Mouse (Mus musculus) thymus, adult 2 months (tissue): Measurements from ENCODE around the gene Kcnt2. TPM values are rescaled to one million over a fixed set of nuclear protein-coding genes. Genes with fewer than 3 reads are reported as not detected.

Experiments used
- DNase-seq: peaks from one replicate; pipeline ENCODE4 v3.0.0; 2021
- H3K27ac ChIP-seq: fragments of 200-500 bp; 2 replicates; pipeline ENCODE4 v1.5.1; 2012; ENCODE audit warnings: low read length, control low read depth; ENCODE audit not compliant: control insufficient read depth, insufficient read depth
- H3K27me3 ChIP-seq: fragments of 200-500 bp; 2 replicates; pipeline ENCODE4 v1.6.1; 2012; ENCODE audit warnings: mild to moderate bottlenecking, low read length, moderate library complexity, mixed read lengths; ENCODE audit not compliant: control insufficient read depth, insufficient read depth
- H3K36me3 ChIP-seq: fragments of 200-500 bp; 2 replicates; pipeline ENCODE4 v1.6.1; 2012; ENCODE audit warnings: mild to moderate bottlenecking, low read length, moderate library complexity; ENCODE audit not compliant: control insufficient read depth, insufficient read depth
- H3K4me1 ChIP-seq: fragments of 200-500 bp; replicated peaks from 2 replicates; pipeline ENCODE4 v1.6.1; 2012; ENCODE audit warnings: low read length; ENCODE audit not compliant: control insufficient read depth, insufficient read depth
- H3K4me3 ChIP-seq: fragments of 200-500 bp; 2 replicates; pipeline ENCODE4 v1.5.1; 2012; ENCODE audit warnings: mild to moderate bottlenecking, low read length, control low read depth, moderate library complexity; ENCODE audit not compliant: control insufficient read depth, insufficient read depth
- CTCF ChIP-seq: fragments of 200-500 bp; IDR thresholded peaks from 2 replicates; pipeline ENCODE4 v1.5.1; 2012; ENCODE audit warnings: mild to moderate bottlenecking, control low read depth, low read length, moderate library complexity, borderline replicate concordance; ENCODE audit not compliant: control insufficient read depth, poor library complexity, insufficient read depth; ENCODE audit errors: extremely low read depth
- POLR2A ChIP-seq: fragments of 200-500 bp; IDR thresholded peaks from 2 replicates; pipeline ENCODE4 v1.6.1; 2012; ENCODE audit warnings: mild to moderate bottlenecking, low read length, control low read depth, moderate library complexity; ENCODE audit not compliant: control insufficient read depth, poor library complexity, insufficient read depth; ENCODE audit errors: extremely low read depth
- WGBS: fragments of 180-500 bp; shearing (Covaris S2); methylation state at CpG from one replicate; pipeline ENCODE4 v1.1.7; 2018; 5-methylcytosine and 5-hydroxymethylcytosine counted together
- polyA plus RNA-seq: library from polyadenylated mRNA; depleted of rRNA; stranded (reverse); fragments of >200 nt; gene quantifications from 2 replicates; pipeline ENCODE4 v1.2.3, GENCODE M21; 2012; rRNA removed

Gene Kcnt2
- 0.03 and 0.05 TPM in 2 replicates for polyA plus RNA-seq

DNA sequence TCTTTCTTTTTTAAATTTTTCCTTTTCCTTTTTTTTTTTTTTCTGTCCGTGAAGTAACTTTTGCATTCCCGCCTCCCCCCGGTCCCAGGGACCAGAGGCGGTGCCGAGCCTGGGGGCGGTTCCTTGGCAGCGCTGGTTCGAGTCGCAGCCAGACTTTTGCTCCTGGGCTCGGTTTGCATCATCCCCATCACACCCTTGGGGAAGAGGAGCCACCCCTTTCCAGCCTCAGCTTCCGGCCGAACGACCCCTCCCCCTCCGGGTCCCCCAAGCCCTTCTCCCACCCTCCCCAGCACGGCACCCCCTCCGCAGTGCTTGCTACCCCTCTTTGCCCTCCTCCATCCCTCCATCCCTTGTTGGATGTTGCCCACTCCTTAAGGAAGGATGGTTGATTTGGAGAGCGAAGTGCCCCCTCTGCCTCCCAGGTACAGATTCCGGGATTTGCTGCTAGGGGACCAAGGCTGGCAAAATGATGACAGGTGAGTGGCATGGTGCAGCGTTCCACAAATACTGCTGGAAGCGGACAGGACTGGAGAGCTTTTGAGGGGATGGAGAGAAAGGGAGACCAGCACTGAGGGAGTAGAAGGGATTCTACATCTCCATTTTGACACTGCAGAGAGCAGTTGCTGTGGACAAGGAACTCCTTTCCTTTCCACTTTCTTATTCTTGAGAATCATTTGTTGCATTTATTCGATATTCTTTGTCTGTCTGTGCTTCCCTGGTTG lies at the start of gene Kcnt2:
Gene Kcnt2, plus strand, starts transcription at position 283 of the 722 bp plus-strand sequence.
- Histone ChIP-seq H3K36me3 (no peaks in the 10 kb centered on the region), H3K27me3 (no peaks in the 10 kb centered on the region), H3K4me1 (no peaks in the 10 kb centered on the region), H3K4me3 (no peak within 1 kb of the TSS), H3K27ac (no peak within 1 kb of the TSS; the same call in 1 of the 2 replicates)
- no peak for TF ChIP-seq CTCF
- TF ChIP-seq POLR2A, result no peak
- 5% methylated on average over 21 of the region's 21 CpGs for WGBS
- no peak for DNase-seq

DNA sequence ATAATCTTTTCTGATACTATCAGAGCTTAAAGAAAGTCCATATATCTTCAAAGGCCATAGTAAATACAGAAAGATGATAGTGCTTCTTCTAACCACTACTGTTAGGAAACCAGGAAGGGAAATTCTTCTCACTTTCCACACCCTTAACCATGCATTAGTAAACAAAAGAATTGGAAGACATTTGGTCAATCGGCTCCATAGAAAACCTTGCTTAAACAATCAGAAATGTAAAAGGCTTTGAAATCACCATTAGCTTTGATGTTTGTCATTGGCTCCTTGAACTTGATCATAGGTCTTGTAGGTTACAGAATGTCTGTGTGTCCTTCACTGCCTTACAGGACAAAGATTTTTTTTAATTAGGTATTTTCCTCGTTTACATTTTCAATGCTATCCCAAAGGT lies 40.6 kb upstream of the Kcnt2 start:
- no peak overlapping the region for H3K4me3 ChIP-seq
- DNase-seq, result no peak
- H3K27ac ChIP-seq, result no peak overlapping the region

DNA sequence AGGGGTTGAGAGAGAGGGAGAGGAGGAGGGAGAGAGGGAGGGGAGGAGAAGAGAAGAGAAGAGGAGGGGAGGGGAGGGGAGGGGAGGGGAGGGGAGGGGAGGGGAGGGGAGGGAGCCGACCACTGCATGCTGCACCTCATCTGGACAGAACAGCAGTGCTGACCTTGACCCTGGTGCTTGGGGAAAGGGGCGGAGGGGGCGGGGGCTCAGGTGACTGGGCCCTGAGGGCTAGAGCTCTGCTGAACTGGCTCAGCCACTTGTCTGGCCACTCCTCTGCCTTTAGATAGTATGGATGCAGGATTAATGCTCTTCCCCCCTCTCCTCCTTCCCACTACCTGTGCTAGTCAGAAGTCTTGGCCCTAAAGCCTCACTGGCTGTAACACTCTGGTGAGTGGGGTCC lies 20.7 kb upstream of the Kcnt2 start:
- TF ChIP-seq CTCF, result no peak
- 68% methylated on average over 3 of the region's 3 CpGs for WGBS
- no peak overlapping the region for H3K4me3 ChIP-seq

More for the DNA sequence above, 40.6 kb upstream of the Kcnt2 start:
- no peaks in the 10 kb centered on the region for H3K27me3 ChIP-seq
- H3K36me3 ChIP-seq, result no peaks in the 10 kb centered on the region
- H3K4me1 ChIP-seq, result no peaks in the 10 kb centered on the region
- WGBS, result 70% methylated on average over 2 of the region's 2 CpGs
- TF ChIP-seq CTCF (no peak), POLR2A (no peak)

DNA sequence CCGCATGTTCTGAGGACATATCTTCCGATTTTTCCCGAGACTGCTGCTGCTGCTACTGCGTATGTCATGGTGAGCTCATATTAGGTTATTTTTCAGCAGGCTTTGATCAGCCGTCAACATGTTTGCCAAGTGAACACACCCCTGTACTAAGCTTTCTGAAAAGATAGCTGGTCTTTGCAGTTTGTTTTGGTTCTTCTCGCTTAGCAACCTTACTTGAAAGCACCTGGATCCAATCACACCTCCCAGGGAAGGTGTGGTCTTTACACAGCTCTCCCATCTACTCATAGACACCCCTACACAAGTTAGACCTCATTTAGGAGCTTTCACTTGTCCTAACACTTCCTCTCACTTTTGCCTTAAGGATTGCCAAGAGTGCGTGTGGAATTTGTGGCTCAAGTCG lies 19.3 kb upstream of the Kcnt2 start:
- Histone ChIP-seq H3K27me3 (no peaks in the 10 kb centered on the region), H3K4me1 (no peaks in the 10 kb centered on the region), H3K27ac (no peak overlapping the region), H3K4me3 (no peak overlapping the region), H3K36me3 (no peaks in the 10 kb centered on the region)
- no peak for DNase-seq
- WGBS, result 85% methylated on average over 8 of the region's 8 CpGs
- TF ChIP-seq CTCF, result no peak
- no peak for TF ChIP-seq POLR2A

More for the DNA sequence above, 20.7 kb upstream of the Kcnt2 start:
- H3K27ac ChIP-seq, result no peak overlapping the region
- H3K4me1 ChIP-seq, result no peaks in the 10 kb centered on the region
- no peaks in the 10 kb centered on the region for H3K27me3 ChIP-seq
- DNase-seq, result no peak
- H3K36me3 ChIP-seq, result no peaks in the 10 kb centered on the region

DNA sequence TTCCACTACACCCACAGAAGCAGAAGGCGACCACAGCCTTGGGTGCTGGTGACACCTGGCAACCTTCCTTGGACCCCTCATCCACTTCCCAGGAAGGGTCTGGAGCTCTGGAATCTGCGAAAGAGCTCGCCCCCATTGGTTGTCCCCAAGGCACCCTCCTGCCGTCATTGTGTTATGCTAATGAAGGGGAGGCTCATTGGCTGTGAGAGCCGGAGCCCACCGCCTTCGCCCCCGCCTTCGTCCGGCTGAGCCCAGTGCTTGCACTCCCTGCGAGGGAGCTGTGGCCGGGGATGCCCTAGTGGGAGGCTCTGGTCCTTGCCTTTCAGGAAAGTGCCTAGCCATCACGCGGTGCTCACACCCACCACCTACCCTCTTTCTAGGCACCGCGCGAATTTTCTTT lies 493 bp upstream of the Kcnt2 start:
- Histone ChIP-seq H3K4me1 (no peaks in the 10 kb centered on the region), H3K27ac (no peak overlapping the region), H3K4me3 (no peak overlapping the region), H3K36me3 (no peaks in the 10 kb centered on the region), H3K27me3 (no peaks in the 10 kb centered on the region)
- WGBS, result 6% methylated on average over 17 of the region's 17 CpGs
- TF ChIP-seq POLR2A (no peak), CTCF (no peak)
- DNase-seq, result no peak

DNA sequence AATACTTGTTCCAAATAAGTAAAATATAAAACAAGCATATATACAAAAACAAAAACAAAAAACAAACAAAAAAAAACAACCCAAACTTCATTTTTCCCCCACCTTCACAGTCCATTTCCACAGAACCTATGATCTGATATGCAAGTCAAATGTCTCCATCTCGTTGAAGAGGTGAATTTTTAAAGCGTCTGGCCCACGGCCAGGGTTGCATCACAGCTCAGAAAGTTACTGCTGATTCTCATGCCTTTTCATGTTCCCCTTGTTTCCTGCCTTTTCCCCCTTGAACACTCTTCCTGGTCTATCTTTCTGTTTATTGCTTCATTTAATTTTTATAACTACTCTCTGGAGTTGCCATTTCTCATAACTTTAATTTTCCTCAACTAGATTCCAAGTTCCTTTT lies 18.7 kb downstream of the Kcnt2 start:
- no peak overlapping the region for H3K27ac ChIP-seq
- no peak overlapping the region for H3K4me3 ChIP-seq
- H3K27me3 ChIP-seq, result no peaks in the 10 kb centered on the region
- H3K36me3 ChIP-seq, result no peaks in the 10 kb centered on the region
- no peak for DNase-seq
- WGBS, result 81% methylated on average over 3 of the region's 3 CpGs
- H3K4me1 ChIP-seq, result no peaks in the 10 kb centered on the region
- TF ChIP-seq POLR2A (no peak), CTCF (no peak)

DNA sequence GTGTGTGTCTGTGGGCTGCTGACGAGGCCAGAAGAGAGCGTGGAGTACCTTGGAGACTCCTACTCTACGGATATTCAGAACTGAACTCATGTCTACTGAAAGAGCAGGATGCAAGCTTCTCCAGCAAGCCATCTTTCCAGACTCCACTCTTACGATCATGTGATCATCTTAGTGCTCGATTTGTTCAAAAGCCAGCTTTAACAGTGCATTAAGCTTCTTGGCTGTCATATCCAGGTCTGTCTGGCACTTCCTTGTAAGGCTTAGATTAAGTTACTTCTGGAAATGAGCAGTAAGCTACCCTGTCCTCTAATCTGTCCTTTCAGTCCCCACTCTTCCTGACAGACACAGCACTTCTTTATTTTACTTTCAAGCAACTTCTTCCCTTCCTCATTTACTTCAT lies 20.1 kb downstream of the Kcnt2 start:
- no peak overlapping the region for H3K4me3 ChIP-seq
- H3K27me3 ChIP-seq, result no peaks in the 10 kb centered on the region
- TF ChIP-seq CTCF (no peak), POLR2A (no peak)
- no peak for DNase-seq
- no peaks in the 10 kb centered on the region for H3K4me1 ChIP-seq
- WGBS, result 73% methylated on average over 5 of the region's 5 CpGs
- no peak overlapping the region for H3K27ac ChIP-seq
- H3K36me3 ChIP-seq, result no peaks in the 10 kb centered on the region
